Mouse (Mus musculus): ENCODE measurements around the gene Rbfox3.

GRCm38 (mm10) chr11:118770789-118771188 lies 140.6 kb downstream of the Rbfox3 start:
- TF ChIP-seq EP300 (IDR thresholded peaks at IDR 0.05) (no peak), CTCF (IDR thresholded peaks at IDR 0.05) (no peak)

Measured in lung, postnatal 0 days (tissue).